Mouse (Mus musculus) heart, embryonic 13.5 days (tissue): ENCODE results near the gene Slc29a1. TPM values are rescaled to one million over a fixed set of nuclear protein-coding genes. Genes with fewer than 3 reads are reported as not detected.

Experiments
- polyA plus RNA-seq: library from polyadenylated mRNA; unstranded; fragments of >200 nt; fragmentation: Nextera tagmentation; extraction: Ambion mirVana; gene quantifications from 2 replicates; pipeline ENCODE4 v1.2.1, GENCODE M21; 2015

Gene Slc29a1
- polyA plus RNA-seq, 1 experiment from 2014 or later: 68.8 TPM

Other genes with a start within 250 kb of the Slc29a1 start
- 48.1 and 48.2 TPM in 2 replicates for gene Cdc5l, start 165.9 kb downstream of the Slc29a1 start, polyA plus RNA-seq
- gene Spats1, start 124.2 kb downstream of the Slc29a1 start, polyA plus RNA-seq: 0.98 and 1.1 TPM in 2 replicates
- 19.8 and 22.3 TPM in 2 replicates for gene Aars2, start 92.8 kb downstream of the Slc29a1 start, polyA plus RNA-seq
- gene Tcte1, start 76.2 kb downstream of the Slc29a1 start, polyA plus RNA-seq: 0.15 and 0.27 TPM in 2 replicates
- gene Tmem151b, start 49.9 kb downstream of the Slc29a1 start, polyA plus RNA-seq: 1.4 and 1.6 TPM in 2 replicates
- 2.7 TPM in 2 replicates for gene Nfkbie, start 43.9 kb downstream of the Slc29a1 start, polyA plus RNA-seq
- 91.8 and 94.9 TPM in 2 replicates for gene Slc35b2, start 35.7 kb downstream of the Slc29a1 start, polyA plus RNA-seq
- gene Hsp90ab1, start 26.3 kb downstream of the Slc29a1 start, polyA plus RNA-seq: 1,372 and 1,500 TPM in 2 replicates
- 0.37 and 0.45 TPM in 2 replicates for gene Mymx, start 2.5 kb upstream of the Slc29a1 start, polyA plus RNA-seq
- gene Capn11, start 59.7 kb upstream of the Slc29a1 start, polyA plus RNA-seq: 0.18 and 0.33 TPM in 2 replicates
- gene Mrpl14, start 86.7 kb upstream of the Slc29a1 start, polyA plus RNA-seq: 126 and 147 TPM in 2 replicates
- 35.5 and 39.3 TPM in 2 replicates for gene Tmem63b, start 87.3 kb upstream of the Slc29a1 start, polyA plus RNA-seq
- gene 1600014C23Rik, start 134.2 kb upstream of the Slc29a1 start, polyA plus RNA-seq: 0.64 and 0.84 TPM in 2 replicates